Mouse (Mus musculus) lung, postnatal 14 days (tissue): ENCODE measurements around the gene Rbm5.

Experiments used
- DNase-seq: peaks from one replicate; pipeline ENCODE4 v3.0.0; 2021

Gene Rbm5

GRCm38 (mm10) chr9:107728919-107729670 lies 41.7 kb downstream of the Rbm5 start:
- DNase-seq: no peak

- DNase-seq: no peak
These were observed 43.8 kb downstream of the Rbm5 start for GRCm38 (mm10) chr9:107727041-107727440.

- DNase-seq: no peak
These were observed 46.0 kb downstream of the Rbm5 start for GRCm38 (mm10) chr9:107724796-107725195.

- DNase-seq: peak; percentile 68
These were observed 46.8 kb downstream of the Rbm5 start for GRCm38 (mm10) chr9:107723794-107724531.

- DNase-seq: no peak
These were observed 47.5 kb downstream of the Rbm5 start for GRCm38 (mm10) chr9:107723292-107723691.

GRCm38 (mm10) chr9:107718781-107719540 lies 51.8 kb downstream of the Rbm5 start:
- no peak for DNase-seq

- no peak for DNase-seq
These were observed 53.8 kb downstream of the Rbm5 start for GRCm38 (mm10) chr9:107716951-107717350.

GRCm38 (mm10) chr9:107715632-107716031 lies 55.2 kb downstream of the Rbm5 start:
- no peak for DNase-seq

- no peak for DNase-seq
These were observed 56.4 kb downstream of the Rbm5 start for GRCm38 (mm10) chr9:107714221-107714952.

- DNase-seq: peak; percentile 87
These were observed 60.9 kb downstream of the Rbm5 start, which contains the start of gene Sema3f for GRCm38 (mm10) chr9:107709697-107710483. Gene Sema3f, minus strand, starts transcription at chr9:107710475.

- DNase-seq: no peak
These were observed 61.6 kb downstream of the Rbm5 start for GRCm38 (mm10) chr9:107709096-107709696.

GRCm38 (mm10) chr9:107708439-107709095 lies 62.2 kb downstream of the Rbm5 start:
- no peak for DNase-seq

- DNase-seq: no peak
These were observed 62.9 kb downstream of the Rbm5 start for GRCm38 (mm10) chr9:107707701-107708438.

GRCm38 (mm10) chr9:107706781-107707211 lies 64.0 kb downstream of the Rbm5 start:
- DNase-seq: no peak

GRCm38 (mm10) chr9:107703337-107704122 lies 67.3 kb downstream of the Rbm5 start:
- peak; percentile 67 for DNase-seq

- peak; percentile 71 for DNase-seq
These were observed 68.1 kb downstream of the Rbm5 start for GRCm38 (mm10) chr9:107702606-107703185.

- peak; percentile 92 for DNase-seq
These were observed 69.2 kb downstream of the Rbm5 start for GRCm38 (mm10) chr9:107701594-107701993.

- DNase-seq: no peak
These were observed 70.7 kb downstream of the Rbm5 start for GRCm38 (mm10) chr9:107700114-107700571.
